Mouse (Mus musculus) MEL (cell line): ENCODE measurements around the gene Ccdc188.

Experiments used
- MYC ChIP-seq: IDR thresholded peaks from 2 replicates; pipeline ENCODE4 v1.6.1; 2011; ENCODE audit warnings: low read depth, mild to moderate bottlenecking, low read length, improper control_type of control experiment, moderate library complexity
- POLR2A ChIP-seq, 2 experiments: IDR thresholded peaks; 2 replicates each; pipeline ENCODE4 v1.6.1; 2011 to 2012; ENCODE audit warnings: low read length in 2 of 2, mild to moderate bottlenecking in 2 of 2, control low read depth in 1 of 2, improper control_type of control experiment in 1 of 2, low read depth in 1 of 2, moderate library complexity in 1 of 2; ENCODE audit not compliant: control insufficient read depth in 1 of 2, insufficient read depth in 1 of 2, poor library complexity in 1 of 2

GRCm38 (mm10) chr16:18265024-18265423, 47.3 kb downstream of the Ccdc188 start:
- TF ChIP-seq POLR2A (IDR thresholded peaks at IDR 0.05; ENCODE audit: control insufficient read depth in 1 of 2, insufficient read depth in 1 of 2, low read depth in 1 of 2, low read length in 2 of 2, poor library complexity in 1 of 2): no peak
- TF ChIP-seq MYC: no peak
